Mouse (Mus musculus) Patski (cell line): ENCODE data around the gene Ctr9. TPM values are rescaled to one million over a fixed set of nuclear protein-coding genes. Genes with fewer than 3 reads are reported as not detected.

ENCODE experiments used
- ATAC-seq: fragments of 100-300 bp; one replicate; pipeline ENCODE4 v1.8.0; 2021
- CTCF ChIA-PET: fragments of 350-600 bp; sonication (Branson Sonifier 250); formaldehyde crosslinking; loops from one replicate; lab custom pipeline; 2022; ENCODE audit warnings: inconsistent platforms; lab: Charles Lee
- POLR2A ChIA-PET: fragments of 350-600 bp; sonication (Branson Sonifier 250); formaldehyde crosslinking; loops from one replicate; lab custom pipeline; 2022; ENCODE audit warnings: antibody characterized with exemption, inconsistent platforms; lab: Charles Lee
- DNase-seq: peaks from one replicate; pipeline ENCODE4 v3.0.0-alpha.2; 2011; ENCODE audit warnings: low read depth, low spot score
- H3K27me3 ChIP-seq: fragments of 371-371 bp; one replicate; pipeline ENCODE4 v1.5.1; 2021
- CTCF ChIP-seq: fragments of 100-300 bp; IDR thresholded peaks from one replicate; pipeline ENCODE4 v1.5.1; 2021
- in situ Hi-C: fragments of 300-500 bp; cut with MboI; formaldehyde crosslinking; loops from 3 replicates; pipeline ENCODE4 v1.11.1; 2018; ENCODE audit warnings: low pct_unique_long_range_greater_than_20kb, mixed read lengths
- polyA plus RNA-seq: library from polyadenylated mRNA; unstranded; gene quantifications from one replicate; pipeline ENCODE4 v1.2.3, GENCODE M21; 2021

Gene Ctr9
- polyA plus RNA-seq, 1 experiment from 2014 or later, result 44.1 TPM

DNA sequence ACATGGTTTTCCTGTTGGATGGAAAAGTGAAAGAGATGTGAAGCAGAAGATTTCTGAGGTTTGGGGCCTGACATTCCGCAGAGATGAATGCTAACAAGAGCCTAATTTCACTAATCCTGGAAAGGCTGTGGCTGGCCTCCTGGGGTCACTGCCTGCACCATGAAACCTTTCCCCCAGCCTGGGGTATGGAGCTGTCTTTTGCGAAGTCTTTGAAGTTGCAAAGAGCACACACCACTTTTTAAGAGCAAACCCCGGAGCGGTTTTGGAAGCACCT is 37.6 kb upstream of the Ctr9 start:
- DNase-seq (peak; percentile 58), ATAC-seq (no peak)
- POLR2A ChIA-PET, result interaction anchor here (0.6 kb wide), 1 partner anchor 49 kb away, joined by 8 read pairs; no protein-coding TSS in a partner anchor
- no peaks in the 10 kb centered on the region for H3K27me3 ChIP-seq
- TF ChIP-seq CTCF, result no peak
- in situ Hi-C loops, result no loop called here
- CTCF ChIA-PET, result interaction anchor here (1.0 to 1.2 kb wide), 2 partner anchors 23 to 31 kb away, joined by 3 to 4 read pairs; no protein-coding TSS in a partner anchor

DNA sequence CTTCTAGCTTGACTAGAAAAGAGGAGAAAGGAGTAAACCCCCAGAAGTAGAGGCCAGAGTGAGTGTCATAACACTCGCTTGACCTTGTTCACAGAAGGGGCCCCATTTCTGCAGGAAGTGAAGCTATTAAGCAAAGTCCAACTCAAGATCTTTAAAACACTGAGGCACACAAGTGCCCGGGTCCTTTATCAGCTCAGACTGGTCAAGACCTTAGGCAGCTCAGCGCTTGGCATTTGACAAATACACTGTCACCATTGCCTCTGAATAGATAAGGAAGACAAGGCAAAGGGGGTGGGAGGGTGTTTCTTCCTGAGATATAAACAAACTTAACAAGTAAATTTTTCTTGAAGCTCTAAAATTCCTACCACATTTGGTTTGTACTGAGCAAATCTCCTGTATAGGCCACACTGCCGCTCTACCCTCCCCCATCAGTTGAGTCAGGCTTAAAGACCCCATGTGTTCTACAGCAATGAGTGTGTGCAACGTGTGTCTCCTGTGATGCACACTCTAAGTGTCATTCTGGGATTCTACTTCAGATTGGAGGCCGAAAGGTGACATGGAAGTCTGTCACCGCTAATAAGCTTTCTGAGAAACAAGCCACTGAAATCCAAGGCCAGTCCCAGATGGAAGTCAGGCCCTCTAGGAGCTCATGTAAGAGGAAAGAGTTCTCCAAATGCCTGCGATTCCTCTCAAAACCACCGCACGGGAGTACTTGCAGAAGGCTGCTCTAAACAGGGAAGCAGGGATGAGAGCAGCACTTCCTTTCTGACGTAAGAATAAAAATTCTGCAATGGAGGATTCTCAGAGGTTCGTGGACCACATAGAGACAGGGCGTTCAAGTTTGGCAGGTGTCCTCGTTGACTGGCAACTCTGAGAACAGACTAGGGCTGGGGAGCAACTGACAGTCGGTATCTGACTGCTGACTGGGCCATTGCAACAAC is 29.6 kb upstream of the Ctr9 start:
- DNase-seq, result no peak
- in situ Hi-C loops, result no loop called here
- no peaks in the 10 kb centered on the region for H3K27me3 ChIP-seq
- TF ChIP-seq CTCF, result no peak
- CTCF ChIA-PET, result interaction anchor here (0.7 to 1.6 kb wide), 3 partner anchors 10 to 16 kb away, joined by 3 to 4 read pairs (median 3); no protein-coding TSS in a partner anchor
- no peak for ATAC-seq
- POLR2A ChIA-PET, result no interaction called here

GRCm38 (mm10) chr7:111004136-111004840 is 24.5 kb upstream of the Ctr9 start:
- in situ Hi-C loops, result no loop called here
- CTCF ChIA-PET, result interaction anchor here (1.6 to 1.8 kb wide), 3 partner anchors 10 to 26 kb away, joined by 4 to 6 read pairs (median 5); no protein-coding TSS in a partner anchor
- no peak for TF ChIP-seq CTCF

GRCm38 (mm10) chr7:111014039-111014605 is 14.6 kb upstream of the Ctr9 start:
- no peaks in the 10 kb centered on the region for H3K27me3 ChIP-seq
- ATAC-seq (no peak), DNase-seq (no peak)
- CTCF ChIA-PET, result interaction anchor here (1.0 to 2.1 kb wide), 7 partner anchors 10 to 202 kb away, joined by 3 to 5 read pairs (median 3); no protein-coding TSS in a partner anchor
- no peak for TF ChIP-seq CTCF
- POLR2A ChIA-PET, result no interaction called here
- in situ Hi-C loops, result no loop called here

More at GRCm38 (mm10) chr7:111004136-111004840, 24.5 kb upstream of the Ctr9 start:
- DNase-seq (no peak), ATAC-seq (no peak)
- H3K27me3 ChIP-seq, result no peaks in the 10 kb centered on the region
- POLR2A ChIA-PET, result no interaction called here

DNA sequence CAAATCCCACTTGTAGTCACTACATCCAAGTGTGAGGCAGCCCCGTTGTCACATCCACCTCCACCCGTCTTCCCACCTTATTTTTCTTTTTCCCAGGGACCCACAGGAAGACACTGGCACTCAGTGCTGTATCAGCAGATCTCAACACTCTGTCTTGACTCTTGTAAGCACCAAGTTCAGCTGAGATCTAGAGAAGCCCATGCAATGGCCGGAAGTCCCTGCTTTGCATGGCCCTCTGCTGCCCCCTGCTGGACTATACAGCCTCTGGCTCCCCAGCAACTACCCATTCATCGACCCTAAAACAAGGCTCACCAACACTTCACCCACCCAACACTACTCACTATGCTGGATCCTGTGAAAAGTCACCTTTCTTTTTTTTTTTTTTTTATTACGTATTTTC is 13.9 kb upstream of the Ctr9 start:
- POLR2A ChIA-PET, result interaction anchor here (0.6 kb wide), 1 partner anchor 1299 kb away, joined by 3 read pairs; no protein-coding TSS in a partner anchor
- ATAC-seq (no peak), DNase-seq (no peak)
- in situ Hi-C loops, result loop anchor here (5.0 kb wide), 3 partner anchors 38 to 288 kb away; no protein-coding TSS in a partner anchor
- CTCF ChIA-PET, result interaction anchor here (1.0 to 2.1 kb wide), 6 partner anchors 10 to 203 kb away, joined by 3 to 5 read pairs (median 4); no protein-coding TSS in a partner anchor
- peak; percentile 94 for TF ChIP-seq CTCF
- no peaks in the 10 kb centered on the region for H3K27me3 ChIP-seq

DNA sequence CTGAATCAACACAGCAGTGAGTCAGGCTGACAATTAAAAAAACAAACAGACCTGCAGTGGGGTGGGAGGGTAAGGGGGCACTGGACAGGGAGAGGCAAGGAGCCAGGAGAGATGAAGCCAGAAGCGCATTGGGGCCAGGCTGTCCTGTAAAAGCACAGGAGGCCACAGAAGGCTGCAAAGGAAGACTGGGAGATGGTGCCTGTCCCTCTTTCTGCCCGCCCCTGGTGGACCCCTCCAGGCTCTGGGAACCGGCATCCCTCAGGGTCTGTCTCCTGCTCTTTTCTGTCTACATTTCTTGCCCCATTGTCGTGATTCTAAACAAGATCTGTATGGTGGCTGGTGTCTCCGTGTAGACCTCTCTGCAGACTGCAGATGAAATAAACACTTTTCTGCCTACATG is 13.0 kb upstream of the Ctr9 start:
- no peaks in the 10 kb centered on the region for H3K27me3 ChIP-seq
- CTCF ChIA-PET, result no interaction called here
- no peak for ATAC-seq
- no peak for TF ChIP-seq CTCF
- in situ Hi-C loops, result loop anchor here (5.0 kb wide), 3 partner anchors 38 to 288 kb away; no protein-coding TSS in a partner anchor
- DNase-seq, result no peak
- POLR2A ChIA-PET, result no interaction called here

GRCm38 (mm10) chr7:111016921-111017320 is 11.8 kb upstream of the Ctr9 start:
- TF ChIP-seq CTCF, result no peak
- ChIA-PET CTCF (no interaction called here), POLR2A (no interaction called here)
- no peaks in the 10 kb centered on the region for H3K27me3 ChIP-seq
- in situ Hi-C loops, result loop anchor here (5.0 kb wide), 3 partner anchors 40 to 290 kb away; no protein-coding TSS in a partner anchor
- DNase-seq, result no peak
- ATAC-seq, result no peak

DNA sequence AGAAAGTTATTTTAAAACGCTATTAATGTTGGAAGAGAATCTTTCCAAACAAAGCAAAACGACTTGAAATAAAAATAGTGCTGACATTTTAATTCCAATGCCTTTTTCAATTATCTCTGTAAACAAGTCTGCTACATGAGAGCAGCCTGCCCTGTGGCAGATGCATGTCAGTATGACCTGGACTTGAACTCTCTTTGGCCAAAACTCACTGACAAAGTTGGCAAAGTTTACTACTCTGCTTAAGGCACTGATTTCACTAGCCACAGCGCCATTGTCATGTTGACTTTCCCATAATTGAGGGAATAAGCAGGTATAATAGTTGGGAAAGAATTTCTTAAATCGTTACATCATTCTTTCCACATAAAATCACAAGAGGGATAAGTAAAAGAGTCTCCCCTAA is 7.9 kb upstream of the Ctr9 start:
- no peak for DNase-seq
- POLR2A ChIA-PET, result no interaction called here

DNA sequence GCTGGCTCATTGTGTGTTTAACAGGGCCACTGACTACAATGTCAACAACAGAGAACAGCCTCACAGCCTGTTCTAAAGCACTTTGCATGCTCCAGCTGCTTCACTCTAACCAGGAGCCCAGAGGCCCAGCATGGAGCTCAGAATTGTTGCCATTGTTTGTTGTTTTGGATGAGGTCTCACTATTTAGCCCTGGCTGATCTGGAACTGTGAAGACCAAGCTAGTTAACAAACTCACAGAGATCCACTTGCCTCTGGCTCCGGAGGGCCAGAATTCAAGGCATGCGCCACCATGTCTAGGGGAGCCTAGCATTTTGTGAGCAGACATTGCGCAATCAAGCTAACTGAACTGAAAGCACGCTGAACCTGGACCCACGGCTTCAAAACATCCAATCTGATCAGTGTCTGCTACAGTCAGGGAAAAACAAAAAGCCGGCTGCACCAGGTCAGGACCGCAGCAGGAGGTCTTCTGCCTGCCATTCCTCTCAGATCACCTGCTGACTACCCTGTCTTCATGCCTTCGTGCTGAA is 4.6 kb upstream of the Ctr9 start:
- in situ Hi-C loops, result no loop called here
- H3K27me3 ChIP-seq, result no peaks in the 10 kb centered on the region
- DNase-seq (no peak), ATAC-seq (no peak)
- TF ChIP-seq CTCF, result no peak
- POLR2A ChIA-PET, result no interaction called here
- CTCF ChIA-PET, result no interaction called here

More for the DNA sequence above, 7.9 kb upstream of the Ctr9 start:
- H3K27me3 ChIP-seq, result no peaks in the 10 kb centered on the region
- in situ Hi-C loops, result no loop called here
- CTCF ChIA-PET, result no interaction called here
- no peak for ATAC-seq
- no peak for TF ChIP-seq CTCF

DNA sequence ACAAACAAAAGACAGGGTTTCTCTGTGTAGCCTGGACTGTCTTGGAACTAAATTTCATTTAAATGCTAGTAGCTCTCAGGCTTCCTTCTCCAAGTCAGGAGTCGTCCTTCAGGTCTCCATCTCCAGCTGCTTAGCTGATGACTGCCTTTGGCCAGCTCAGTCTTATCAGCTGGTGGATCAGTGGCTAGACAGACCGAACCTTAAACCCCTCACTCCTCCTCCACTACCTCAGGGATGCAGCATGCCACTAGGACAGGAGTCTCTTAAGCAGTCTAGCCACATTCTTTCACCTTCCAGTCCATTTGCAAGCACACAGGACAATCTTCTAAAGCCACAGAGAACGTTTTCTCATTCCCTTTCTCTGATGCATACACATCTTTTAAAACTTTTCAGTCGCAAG is 3.8 kb upstream of the Ctr9 start:
- DNase-seq, result no peak
- CTCF ChIA-PET, result no interaction called here
- TF ChIP-seq CTCF, result no peak
- ATAC-seq, result no peak
- POLR2A ChIA-PET, result interaction anchor here (0.6 kb wide), 1 partner anchor 414 kb away, joined by 4 read pairs; no protein-coding TSS in a partner anchor
- H3K27me3 ChIP-seq, result no peaks in the 10 kb centered on the region
- in situ Hi-C loops, result no loop called here
